Mouse (Mus musculus) ES-Bruce4 (cell line): Measurements from ENCODE around the gene Synrg.

ENCODE experiments used
- CTCF ChIP-seq: IDR thresholded peaks from one replicate; pipeline ENCODE4 v1.8.1; 2011; ENCODE audit warnings: low read depth, low read length
- EP300 ChIP-seq: IDR thresholded peaks from 2 replicates; pipeline ENCODE4 v1.6.1; 2011; ENCODE audit warnings: low read depth, low read length; ENCODE audit not compliant: insufficient read depth
- POLR2A ChIP-seq: IDR thresholded peaks from one replicate; pipeline ENCODE4 v1.8.1; 2011; ENCODE audit warnings: low read length; ENCODE audit not compliant: insufficient read depth

- TF ChIP-seq POLR2A: no peak
- no peak for TF ChIP-seq CTCF
- no peak for TF ChIP-seq EP300
These were observed 80.8 kb downstream of the Synrg start for GRCm38 (mm10) chr11:84044988-84045387.
